Comparison of ENCODE assay signal across 8 mouse cellular contexts in genomic region chr7:35579849-35580248, GRCm38 (mm10). TPM values are rescaled to one million over a fixed set of nuclear protein-coding genes. Genes with fewer than 3 reads are reported as not detected.
DNase-seq lines count a peak whose midpoint lies in the region; ATAC-seq lines count a peak whose summit lies in the region.

No protein-coding gene starts in this region.

- 26% methylated on average over 4 of the region's 4 CpGs for WGBS in forebrain, embryonic 10.5 days
- 28% methylated on average over 4 of the region's 4 CpGs for WGBS in forebrain, embryonic 12.5 days
- WGBS in midbrain, embryonic 10.5 days = 38% methylated on average over 4 of the region's 4 CpGs
- WGBS in midbrain, embryonic 16.5 days = 37% methylated on average over 4 of the region's 4 CpGs

- H3K4me2 ChIP-seq in forebrain, embryonic 12.5 days = no peak overlapping the region
- H3K4me2 ChIP-seq in midbrain, embryonic 16.5 days (ENCODE audit: low read length) = no peak overlapping the region

- H3K9ac ChIP-seq in forebrain, embryonic 12.5 days = no peak overlapping the region
- H3K9ac ChIP-seq in midbrain, embryonic 16.5 days (ENCODE audit: low read depth, low read length) = no peak overlapping the region

- no peak overlapping the region for H3K4me3 ChIP-seq in forebrain, embryonic 10.5 days
- no peak overlapping the region for H3K4me3 ChIP-seq in forebrain, embryonic 12.5 days (replicated peaks)
- H3K4me3 ChIP-seq in midbrain, embryonic 10.5 days = no peak overlapping the region
- H3K4me3 ChIP-seq in midbrain, embryonic 16.5 days (ENCODE audit: low read depth, low read length) = no peak overlapping the region

- H3K36me3 ChIP-seq in forebrain, embryonic 10.5 days (replicated peaks) = no peaks in the 10 kb centered on the region
- no peaks in the 10 kb centered on the region for H3K36me3 ChIP-seq in forebrain, embryonic 12.5 days (replicated peaks)
- no peaks in the 10 kb centered on the region for H3K36me3 ChIP-seq in midbrain, embryonic 10.5 days
- H3K36me3 ChIP-seq in midbrain, embryonic 16.5 days (ENCODE audit: control insufficient read depth, insufficient read depth, low read length) = no peaks in the 10 kb centered on the region

- peaks cover 17% of the 10 kb centered on the region for H3K4me1 ChIP-seq in forebrain, embryonic 10.5 days
- H3K4me1 ChIP-seq in forebrain, embryonic 12.5 days = peaks cover 8% of the 10 kb centered on the region
- H3K4me1 ChIP-seq in midbrain, embryonic 10.5 days = peaks cover 25% of the 10 kb centered on the region
- peaks cover 9% of the 10 kb centered on the region for H3K4me1 ChIP-seq in midbrain, embryonic 16.5 days (ENCODE audit: control insufficient read depth, insufficient read depth, low read length)

- no peaks in the 10 kb centered on the region; the same call in 1 of the 2 replicates for H3K9me3 ChIP-seq in forebrain, embryonic 10.5 days
- no peaks in the 10 kb centered on the region for H3K9me3 ChIP-seq in forebrain, embryonic 12.5 days
- no peaks in the 10 kb centered on the region for H3K9me3 ChIP-seq in midbrain, embryonic 10.5 days (replicated peaks)
- H3K9me3 ChIP-seq in midbrain, embryonic 16.5 days (replicated peaks; ENCODE audit: control insufficient read depth, low read length, poor library complexity, severe bottlenecking) = no peaks in the 10 kb centered on the region

- no peak overlapping the region for H3K27ac ChIP-seq in forebrain, embryonic 10.5 days
- no peak overlapping the region for H3K27ac ChIP-seq in forebrain, embryonic 12.5 days
- H3K27ac ChIP-seq in midbrain, embryonic 10.5 days (replicated peaks) = no peak overlapping the region
- H3K27ac ChIP-seq in midbrain, embryonic 16.5 days (ENCODE audit: low read length) = no peak overlapping the region

- DNase-seq in forebrain, embryonic 10.5 days (ENCODE audit: extremely low spot score, low spot score) = peak; percentile 61
- peak; percentile 55 for DNase-seq in midbrain, embryonic 10.5 days (ENCODE audit: low spot score)
- peak; percentile 69 for DNase-seq in adrenal gland, postnatal 14 days
- peak; percentile 41 to 82 for DNase-seq in kidney, postnatal 36 days
- DNase-seq in retina, postnatal 1 day = peak; percentile 72
- DNase-seq in right cerebral cortex, adult 18-20 months = no peak

- no peak for ATAC-seq in forebrain, embryonic 12.5 days (ENCODE audit: low FRiP score)
- no peak for ATAC-seq in midbrain, embryonic 16.5 days

- peaks cover 33% of the 10 kb centered on the region for H3K27me3 ChIP-seq in forebrain, embryonic 10.5 days (ENCODE audit: poor library complexity, severe bottlenecking)
- peaks cover 34% of the 10 kb centered on the region for H3K27me3 ChIP-seq in forebrain, embryonic 12.5 days
- peaks cover 39% of the 10 kb centered on the region for H3K27me3 ChIP-seq in midbrain, embryonic 10.5 days (ENCODE audit: low read depth, poor library complexity, severe bottlenecking)
- peaks cover 21% of the 10 kb centered on the region for H3K27me3 ChIP-seq in midbrain, embryonic 16.5 days (ENCODE audit: control insufficient read depth, insufficient read depth, low read depth, low read length)

RNA-seq across cellular contexts. Expression of gene Rgs9bp, which starts 5.5 kb away (rescaled TPM):
- polyA plus RNA-seq in forebrain, embryonic 10.5 days (2016; fragmentation: Nextera tagmentation; extraction: Ambion mirVana) = 0.09 and 0.44 TPM in 2 replicates
- 0.04 and 0.14 TPM in 2 replicates for polyA plus RNA-seq in forebrain, embryonic 12.5 days (2016; fragmentation: Nextera tagmentation; extraction: Ambion mirVana)
- 0.29 and 0.64 TPM in 2 replicates for polyA plus RNA-seq in midbrain, embryonic 10.5 days (2016; fragmentation: Nextera tagmentation; extraction: Ambion mirVana)
- polyA plus RNA-seq in midbrain, embryonic 16.5 days (2015; fragmentation: Nextera tagmentation; extraction: Ambion mirVana) = 0.04 and 0.06 TPM in 2 replicates
- 0.37 and 0.56 TPM in 2 replicates for total RNA-seq in adrenal gland, postnatal 14 days (2021)

RNA-seq across cellular contexts. Expression of gene Ankrd27, which starts 6.2 kb away (rescaled TPM):
- polyA plus RNA-seq in forebrain, embryonic 10.5 days (2016; fragmentation: Nextera tagmentation; extraction: Ambion mirVana) = 40.2 and 41.1 TPM in 2 replicates
- 33.4 and 36.7 TPM in 2 replicates for polyA plus RNA-seq in forebrain, embryonic 12.5 days (2016; fragmentation: Nextera tagmentation; extraction: Ambion mirVana)
- 37.7 and 39.2 TPM in 2 replicates for polyA plus RNA-seq in midbrain, embryonic 10.5 days (2016; fragmentation: Nextera tagmentation; extraction: Ambion mirVana)
- polyA plus RNA-seq in midbrain, embryonic 16.5 days (2015; fragmentation: Nextera tagmentation; extraction: Ambion mirVana) = 18.4 and 19.0 TPM in 2 replicates
- 30.7 and 33.6 TPM in 2 replicates for total RNA-seq in adrenal gland, postnatal 14 days (2021)

RNA-seq across cellular contexts. Expression of gene Nudt19, which starts 23.7 kb away (rescaled TPM):
- 45.9 and 50.3 TPM in 2 replicates for polyA plus RNA-seq in forebrain, embryonic 10.5 days (2016; fragmentation: Nextera tagmentation; extraction: Ambion mirVana)
- polyA plus RNA-seq in forebrain, embryonic 12.5 days (2016; fragmentation: Nextera tagmentation; extraction: Ambion mirVana) = 44.6 and 47.5 TPM in 2 replicates
- 47.4 and 48.9 TPM in 2 replicates for polyA plus RNA-seq in midbrain, embryonic 10.5 days (2016; fragmentation: Nextera tagmentation; extraction: Ambion mirVana)
- polyA plus RNA-seq in midbrain, embryonic 16.5 days (2015; fragmentation: Nextera tagmentation; extraction: Ambion mirVana) = 93.0 and 102 TPM in 2 replicates
- 56.6 and 59.6 TPM in 2 replicates for total RNA-seq in adrenal gland, postnatal 14 days (2021)

RNA-seq across cellular contexts. Expression of gene Tdrd12, which starts 42.3 kb away (rescaled TPM):
- polyA plus RNA-seq in forebrain, embryonic 10.5 days (2016; fragmentation: Nextera tagmentation; extraction: Ambion mirVana) = 0.15 TPM in 2 replicates
- 0.12 and 0.17 TPM in 2 replicates for polyA plus RNA-seq in forebrain, embryonic 12.5 days (2016; fragmentation: Nextera tagmentation; extraction: Ambion mirVana)
- 0.06 TPM in 1 of 2 replicates, not detected in the other for polyA plus RNA-seq in midbrain, embryonic 10.5 days (2016; fragmentation: Nextera tagmentation; extraction: Ambion mirVana)
- polyA plus RNA-seq in midbrain, embryonic 16.5 days (2015; fragmentation: Nextera tagmentation; extraction: Ambion mirVana) = 0.37 and 0.63 TPM in 2 replicates
- not detected in 2 replicates for total RNA-seq in adrenal gland, postnatal 14 days (2021)
